Mouse (Mus musculus) cerebellum, postnatal 4 days (tissue): ENCODE data around the gene Sox30.
"Not testable (repeated sequence)": the region's sequence is repeated elsewhere in the genome, so short reads cannot be mapped to it uniquely, and the experiment has no call there.

Experiments used
- DNase-seq, 2 experiments: peaks; one replicate each; pipeline ENCODE4 v3.0.0; 2022; ENCODE audit warnings: low spot score in 2 of 2, mixed read lengths in 1 of 2

The Sox30 gene

GRCm38 (mm10) chr11:46020246-46020645, 40.1 kb downstream of the Sox30 start:
- no peak for DNase-seq

GRCm38 (mm10) chr11:46021850-46022249, 41.7 kb downstream of the Sox30 start:
- no peak for DNase-seq

- DNase-seq, result no peak
Observed at GRCm38 (mm10) chr11:46022983-46023382, 42.9 kb downstream of the Sox30 start.

GRCm38 (mm10) chr11:46025962-46026392, 45.9 kb downstream of the Sox30 start:
- DNase-seq, result peak in 1 of 2 experiments; percentile 8

GRCm38 (mm10) chr11:46027952-46028814, 48.1 kb downstream of the Sox30 start:
- DNase-seq, result no peak

GRCm38 (mm10) chr11:46029485-46029884, 49.4 kb downstream of the Sox30 start:
- no peak for DNase-seq

GRCm38 (mm10) chr11:46030026-46030425, 49.9 kb downstream of the Sox30 start:
- DNase-seq, result no peak

GRCm38 (mm10) chr11:46031470-46031869, 51.4 kb downstream of the Sox30 start:
- DNase-seq, result no peak

GRCm38 (mm10) chr11:46032956-46033355, 52.8 kb downstream of the Sox30 start:
- no peak for DNase-seq

GRCm38 (mm10) chr11:46036374-46036773, 56.3 kb downstream of the Sox30 start:
- DNase-seq, result no peak

- DNase-seq, result no peak
Observed at GRCm38 (mm10) chr11:46038901-46039300, 58.8 kb downstream of the Sox30 start.

- peak in 1 of 2 experiments; percentile 10 for DNase-seq
Observed at GRCm38 (mm10) chr11:46039335-46039734, 59.2 kb downstream of the Sox30 start.

GRCm38 (mm10) chr11:46040841-46041556, 60.9 kb downstream of the Sox30 start:
- no peak for DNase-seq

GRCm38 (mm10) chr11:46041607-46042267, 61.6 kb downstream of the Sox30 start:
- DNase-seq, result no peak

- DNase-seq, result no peak
Observed at GRCm38 (mm10) chr11:46044781-46045180, 64.7 kb downstream of the Sox30 start.

GRCm38 (mm10) chr11:46047264-46047663, 67.2 kb downstream of the Sox30 start:
- DNase-seq, result no peak

GRCm38 (mm10) chr11:46052105-46052659, 72.1 kb downstream of the Sox30 start, which contains the start of gene Gm12166:
Gene Gm12166 (minus strand): TSS chr11:46052321.
- peak in 1 of 2 experiments; percentile 44 for DNase-seq

- DNase-seq, result not testable (repeated sequence)
Observed at GRCm38 (mm10) chr11:46053457-46053856, 73.3 kb downstream of the Sox30 start.

GRCm38 (mm10) chr11:46054311-46054710, 74.2 kb downstream of the Sox30 start:
- DNase-seq, result no peak

- no peak for DNase-seq
Observed at GRCm38 (mm10) chr11:46054911-46055895, 75.1 kb downstream of the Sox30 start.
